Mouse (Mus musculus) liver (tissue): ENCODE data around the gene Trim41.
A peak's percentile ranks its signal among the peaks of the same experiment; 100 is the strongest.
"Not testable (repeated sequence)": the region's sequence is repeated elsewhere in the genome, so short reads cannot be mapped to it uniquely, and the experiment has no call there.

Experiments used
- DNase-seq: peaks from one replicate; pipeline ENCODE4 v3.0.0-alpha.2; 2020; ENCODE audit warnings: mixed read lengths

The Trim41 gene

DNA sequence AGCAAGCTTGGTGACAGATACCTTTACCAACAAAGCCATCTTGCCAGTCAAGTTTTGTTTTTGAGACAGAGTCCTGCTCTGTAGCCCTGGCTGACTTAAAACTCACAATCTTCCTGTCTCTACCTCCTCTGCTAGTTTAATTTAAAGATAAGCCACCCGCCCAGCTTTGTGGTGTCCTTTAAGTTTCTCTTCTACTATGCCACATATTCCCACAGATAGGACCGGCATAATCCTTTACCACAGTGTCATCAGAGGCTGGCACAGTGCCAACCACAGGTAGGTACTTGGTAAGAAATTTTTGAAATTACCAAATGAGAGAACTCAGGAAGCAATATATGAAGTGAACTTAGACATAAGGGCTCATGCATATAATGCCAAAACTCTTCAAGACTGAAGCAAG lies 7.0 kb downstream of the Trim41 start:
- no peak for DNase-seq

- DNase-seq = no peak
Observed at GRCm38 (mm10) chr11:48809434-48809830, 7.7 kb downstream of the Trim41 start.

GRCm38 (mm10) chr11:48808737-48809433 lies 8.3 kb downstream of the Trim41 start:
- no peak for DNase-seq

DNA sequence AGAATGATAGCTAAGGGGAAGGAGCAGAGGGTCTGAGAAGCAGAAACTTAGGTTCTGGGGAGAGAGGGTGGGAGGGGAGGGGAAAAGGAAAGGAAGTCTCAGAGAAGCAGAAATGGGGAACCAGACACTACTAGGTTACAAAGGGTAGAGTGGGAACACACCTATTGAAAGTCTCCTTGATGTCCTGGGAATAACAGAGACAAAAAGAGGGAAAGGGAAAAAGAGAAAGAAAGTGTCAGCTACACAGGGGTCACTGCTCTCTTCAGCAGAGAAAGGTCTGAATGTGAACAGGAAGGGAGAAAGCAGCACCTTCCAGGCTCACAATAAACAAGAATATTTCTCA lies 8.9 kb downstream of the Trim41 start:
- DNase-seq = no peak

GRCm38 (mm10) chr11:48807563-48808303 lies 9.4 kb downstream of the Trim41 start:
- DNase-seq = no peak

DNA sequence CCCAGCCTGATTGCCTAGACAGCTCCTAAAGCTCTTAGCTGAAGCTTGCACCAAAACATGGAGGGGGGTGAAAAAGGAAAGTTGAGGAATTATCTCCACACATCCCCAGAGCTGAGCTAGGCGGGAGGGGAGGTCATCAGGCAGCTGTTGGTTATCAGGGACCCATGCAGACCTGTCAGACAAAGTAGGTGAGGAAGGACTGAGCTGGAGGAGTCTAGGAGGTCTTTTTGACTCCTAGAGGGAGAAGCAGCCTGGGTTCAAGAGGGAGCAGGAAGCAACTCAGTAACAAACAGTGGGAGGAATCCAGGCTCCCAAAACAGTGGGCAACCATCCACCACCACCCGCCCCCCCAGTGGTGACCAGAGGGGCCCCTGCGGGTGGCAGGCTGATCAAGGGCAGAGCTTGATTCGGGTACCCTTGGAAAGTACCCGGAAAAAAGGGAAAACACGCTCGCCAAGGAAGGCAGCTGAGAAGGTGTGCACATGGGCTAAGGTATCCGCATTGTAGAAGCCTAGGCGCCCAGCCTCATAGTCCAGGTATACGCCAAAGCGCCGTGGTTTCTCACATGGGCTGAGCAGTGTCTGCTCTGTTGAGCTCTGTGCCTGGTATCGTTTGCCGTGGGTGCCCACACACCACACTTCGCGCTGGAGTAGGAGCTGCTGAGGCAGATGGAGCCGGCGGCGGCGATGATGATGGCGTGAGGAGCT lies 10.1 kb downstream of the Trim41 start:
- peak; percentile 56 for DNase-seq

- DNase-seq = no peak
Observed at GRCm38 (mm10) chr11:48804922-48805321, 12.2 kb downstream of the Trim41 start.

- no peak for DNase-seq
Observed at GRCm38 (mm10) chr11:48803988-48804387, 13.2 kb downstream of the Trim41 start.

DNA sequence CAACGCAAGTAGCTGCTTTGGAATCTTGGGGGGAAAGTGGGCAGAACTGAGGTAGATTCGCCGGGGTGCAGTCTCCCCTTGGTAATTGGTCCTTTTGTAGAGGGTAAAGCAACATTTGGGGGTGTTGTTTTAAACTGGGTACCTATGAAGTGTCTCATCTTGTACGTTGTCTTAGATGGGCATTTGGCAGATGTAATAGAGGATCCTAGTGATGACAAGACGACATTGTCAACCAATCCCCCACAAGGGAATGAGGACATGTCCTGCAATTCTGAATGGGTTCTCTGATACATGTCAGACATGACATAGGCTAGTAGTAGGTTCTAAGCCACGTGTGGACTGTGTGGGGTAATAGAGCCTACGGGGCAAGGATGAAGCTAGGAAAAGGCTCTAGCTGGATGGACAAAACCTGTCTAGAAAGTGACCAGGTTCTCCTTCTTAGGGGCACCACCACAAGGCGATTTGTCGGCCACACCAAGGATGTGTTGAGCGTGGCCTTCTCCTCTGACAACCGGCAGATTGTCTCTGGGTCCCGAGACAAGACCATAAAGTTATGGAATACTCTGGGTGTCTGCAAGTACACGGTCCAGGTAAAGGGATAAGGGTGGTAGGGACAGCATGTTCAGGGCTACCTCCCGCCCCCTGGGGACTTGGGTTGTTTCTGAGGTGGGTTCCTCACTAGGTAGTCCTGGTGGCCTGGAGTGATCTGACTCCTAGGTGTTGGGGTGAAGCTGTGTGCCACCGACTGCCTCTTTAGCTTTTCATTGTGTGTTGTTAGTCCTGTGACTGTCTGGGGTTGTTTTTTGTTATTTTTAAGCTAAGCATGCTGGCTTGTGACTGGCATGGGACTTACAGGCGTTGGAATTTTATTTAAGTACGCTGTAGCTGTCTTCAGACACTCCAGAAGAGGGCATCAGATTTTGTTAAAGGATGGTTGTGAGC lies 15.1 kb downstream of the Trim41 start:
- no peak for DNase-seq

DNA sequence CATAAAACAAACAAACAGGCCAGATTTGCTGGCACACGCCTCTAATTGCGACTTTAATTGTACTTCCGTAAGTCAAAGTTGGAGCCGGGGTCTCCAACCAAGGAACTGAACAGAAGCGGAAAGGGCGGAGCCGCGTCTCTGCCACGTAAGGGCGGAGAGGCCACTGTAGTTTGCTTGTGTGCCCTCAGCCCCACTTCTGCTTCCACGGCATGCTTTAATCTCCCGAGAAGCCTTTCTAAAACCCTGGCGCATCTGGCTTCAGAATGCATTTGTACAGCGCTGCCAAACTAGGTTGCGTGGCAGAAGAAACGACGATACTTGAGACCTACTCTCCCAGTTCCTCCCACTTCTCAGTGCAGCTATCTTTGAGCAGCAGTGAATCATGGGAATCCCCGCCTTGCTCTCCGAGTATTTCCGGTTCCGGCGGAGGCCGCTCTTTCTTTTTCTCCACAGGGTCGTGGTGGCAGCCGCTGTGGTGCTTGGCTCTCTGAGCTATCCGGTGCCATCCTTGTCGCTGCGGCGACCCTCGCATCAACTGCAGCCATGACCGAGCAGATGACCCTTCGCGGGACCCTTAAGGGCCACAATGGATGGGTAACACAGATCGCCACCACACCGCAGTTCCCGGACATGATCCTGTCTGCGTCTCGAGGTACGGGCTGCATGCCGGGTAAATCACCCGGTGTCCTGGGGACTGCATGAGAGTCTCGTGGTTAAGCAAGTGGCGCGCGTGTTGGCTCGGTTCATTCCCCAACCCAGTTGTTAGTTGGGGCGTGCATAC lies 17.0 kb downstream of the Trim41 start, which contains the start of gene Rack1:
Rack1 (plus strand) TSS at position 412 of the 781 bp plus-strand sequence.
- DNase-seq = peak; percentile 87

DNA sequence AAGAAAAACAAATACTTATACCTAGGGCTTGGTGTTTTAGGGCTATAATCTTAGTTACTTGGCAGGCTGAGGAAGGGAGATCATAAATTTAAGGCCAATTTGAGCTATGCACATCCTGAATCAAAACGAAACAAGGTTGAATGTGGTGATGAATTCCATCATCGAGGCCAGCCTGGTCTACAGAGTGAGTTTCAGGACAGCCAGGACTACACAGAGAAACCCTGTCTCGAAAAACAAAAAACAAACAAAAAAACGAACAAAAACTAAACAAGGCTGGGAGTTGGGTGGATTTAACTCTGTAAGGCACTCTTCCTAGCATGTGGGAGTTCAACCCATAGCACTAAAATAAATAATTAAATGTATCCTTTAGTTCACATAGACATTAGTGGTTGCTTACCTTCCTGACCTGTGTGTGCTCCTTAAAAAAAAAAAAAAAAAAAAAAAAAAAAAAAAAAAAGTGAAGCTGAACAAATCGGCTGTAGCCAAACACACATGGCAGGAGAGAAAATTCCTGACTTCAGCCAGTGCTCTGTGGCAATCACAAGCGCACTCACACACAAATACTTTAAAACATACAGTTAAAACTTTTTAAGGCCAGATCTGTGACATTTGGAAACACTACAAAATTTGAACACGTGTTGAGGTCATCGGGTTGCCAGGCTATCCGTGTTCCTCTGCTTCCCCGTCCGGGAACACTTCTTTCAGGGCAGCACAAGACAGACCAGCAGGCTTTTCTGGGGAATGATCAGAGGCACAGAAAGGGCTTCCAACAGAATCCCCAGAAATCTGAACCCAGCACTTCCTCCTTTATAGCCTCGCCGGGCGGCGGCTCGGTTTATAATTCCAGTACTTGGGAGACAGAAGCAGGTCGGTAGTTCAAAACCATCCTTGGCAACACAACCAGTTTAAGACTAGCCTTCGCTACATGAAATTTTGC lies 17.9 kb downstream of the Trim41 start:
- no peak for DNase-seq

- DNase-seq = no peak
Observed at GRCm38 (mm10) chr11:48798308-48798707, 18.8 kb downstream of the Trim41 start.

DNA sequence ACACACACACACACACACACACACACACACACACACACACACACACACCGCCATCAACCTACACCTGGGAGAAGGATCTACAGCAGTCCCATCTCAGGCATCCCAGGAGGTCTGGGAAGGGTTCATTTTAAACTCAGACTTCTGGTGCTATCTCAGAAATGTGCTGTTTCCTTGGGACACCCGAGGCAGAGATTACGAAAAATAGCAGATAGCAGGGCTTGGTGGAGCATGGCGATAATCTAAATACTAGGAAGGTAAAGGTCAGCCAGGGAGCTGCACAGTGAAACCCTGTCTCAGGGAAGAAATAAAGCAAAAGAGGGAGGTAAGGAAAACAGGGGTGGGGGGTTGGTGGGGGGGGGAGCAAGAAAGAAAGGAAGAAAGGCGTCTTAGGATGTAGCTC lies 19.9 kb downstream of the Trim41 start:
- DNase-seq = no peak

DNA sequence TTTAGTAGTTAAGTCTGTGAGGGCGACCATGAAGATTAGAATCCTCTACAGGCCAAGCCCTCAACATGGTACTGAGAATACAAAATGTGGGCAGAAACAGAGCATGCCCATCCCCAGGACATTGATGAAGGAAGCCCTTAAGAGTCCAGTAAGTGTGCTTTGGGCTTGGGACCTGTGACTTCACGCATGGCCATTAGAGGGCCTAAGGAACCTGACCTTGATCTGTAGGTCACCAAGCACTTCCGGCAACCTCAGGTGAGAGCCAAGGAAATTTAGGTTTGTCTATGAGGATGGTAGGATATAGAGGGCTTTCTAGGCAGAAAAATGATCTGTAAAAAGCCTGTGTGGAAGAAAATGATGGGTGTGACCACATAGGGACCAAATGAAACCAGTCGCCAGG lies 20.9 kb downstream of the Trim41 start:
- no peak for DNase-seq

DNA sequence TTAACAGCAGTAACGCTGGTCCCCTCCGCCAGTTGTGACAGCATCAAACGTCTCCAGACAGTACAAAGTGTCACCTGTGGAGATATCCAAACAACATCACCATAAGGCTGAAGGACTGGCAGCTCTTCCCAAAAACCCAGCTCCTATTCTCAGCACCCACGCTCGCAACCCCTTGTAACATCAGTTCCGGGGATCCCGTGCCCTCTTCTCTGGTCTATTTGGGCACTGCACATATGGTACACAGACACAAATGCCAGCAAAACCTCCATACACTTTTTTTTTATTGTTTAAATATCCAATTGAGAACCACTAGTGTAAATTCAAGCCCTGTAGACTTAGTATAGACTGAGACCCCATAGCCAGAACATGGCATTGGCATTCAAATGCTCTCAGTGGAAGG lies 21.9 kb downstream of the Trim41 start:
- no peak for DNase-seq

- DNase-seq = no peak
Observed at GRCm38 (mm10) chr11:48793184-48793583, 24.0 kb downstream of the Trim41 start.

DNA sequence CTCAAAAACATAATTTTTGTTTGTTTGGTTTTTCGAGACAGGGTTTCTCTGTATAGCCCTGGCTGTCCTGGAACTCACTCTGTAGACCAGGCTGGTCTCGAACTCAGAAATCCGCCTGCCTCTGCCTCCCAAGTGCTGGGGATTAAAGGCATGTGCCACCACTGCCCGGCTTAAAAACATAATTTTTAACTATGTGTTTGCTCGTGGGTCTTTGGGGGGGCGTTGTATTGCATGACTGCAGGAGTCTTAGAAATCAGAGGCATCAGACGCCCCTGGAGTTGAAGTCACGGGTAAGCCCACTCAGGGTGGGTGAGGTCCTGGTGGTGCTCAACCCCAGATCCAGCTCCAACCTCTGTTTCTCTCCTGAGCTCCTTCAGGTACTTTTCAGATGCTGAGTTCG lies 25.3 kb downstream of the Trim41 start:
- not testable (repeated sequence) for DNase-seq

DNA sequence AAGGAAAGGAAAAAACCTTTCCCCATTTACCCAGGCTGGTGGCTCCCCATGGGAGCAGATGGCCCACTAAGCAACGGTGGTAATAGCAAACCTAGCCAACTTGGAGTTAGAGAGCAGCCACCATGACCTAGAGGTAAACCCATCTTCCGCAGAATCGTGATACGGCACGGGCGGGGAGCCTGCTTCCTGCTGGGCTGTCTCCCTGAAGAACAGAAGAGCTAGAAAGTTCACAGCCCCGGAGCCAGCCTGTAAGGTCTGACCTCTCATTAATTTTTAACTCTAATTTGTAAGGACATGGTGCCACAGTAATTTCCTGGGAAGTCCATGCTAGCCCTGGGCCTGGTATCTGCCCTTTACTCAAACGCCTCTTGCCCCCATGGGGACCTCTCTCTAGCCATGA lies 26.2 kb downstream of the Trim41 start:
- no peak for DNase-seq

DNA sequence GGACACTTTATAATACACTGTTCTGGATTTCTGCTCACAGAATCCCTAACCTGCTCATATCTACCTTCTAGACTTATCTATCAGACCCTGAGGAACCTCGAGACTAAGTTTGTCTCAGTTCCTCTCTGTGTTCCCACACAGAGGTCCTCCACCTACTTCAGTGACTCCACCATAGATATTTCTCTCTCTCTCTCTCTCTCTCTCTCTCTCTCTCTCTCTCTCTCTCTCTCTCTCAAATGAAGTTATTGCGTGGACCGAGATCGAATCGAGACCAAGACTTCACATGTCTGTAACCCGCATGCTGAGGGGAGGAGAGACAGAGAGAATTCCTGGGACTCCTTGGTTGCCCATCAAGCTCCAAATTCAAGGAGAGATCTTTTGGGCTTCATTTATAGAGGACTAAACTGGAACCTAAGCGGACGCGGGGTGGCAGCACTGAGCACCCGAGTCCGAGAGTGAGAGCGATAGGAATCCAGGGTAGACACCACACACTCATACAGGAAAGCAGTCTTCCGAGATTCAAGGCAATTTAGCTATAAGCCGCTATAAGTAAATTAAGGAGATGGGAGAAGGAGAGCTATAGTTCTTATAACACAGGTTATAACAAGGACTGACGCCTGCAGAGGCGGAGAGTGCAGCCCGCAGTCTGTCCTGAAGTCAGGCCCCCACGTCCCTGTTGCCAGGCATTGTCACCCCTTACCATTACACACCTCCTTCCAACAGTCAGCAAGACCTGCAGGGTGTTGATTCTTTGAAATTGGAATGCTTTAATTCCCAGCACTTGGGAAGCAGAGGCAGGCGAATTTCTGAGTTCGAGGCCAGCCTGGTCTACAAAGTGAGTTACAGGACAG lies 27.0 kb downstream of the Trim41 start:
- peak; percentile 86 for DNase-seq

GRCm38 (mm10) chr11:48789215-48789614 lies 27.9 kb downstream of the Trim41 start:
- DNase-seq = no peak
